Mouse (Mus musculus) erythroid progenitor cell, adult 5-6 weeks (primary cell): ENCODE data around the gene Grid2. TPM values are rescaled to one million over a fixed set of nuclear protein-coding genes. Genes with fewer than 3 reads are reported as not detected.

Source experiments
- ATAC-seq: replicated peaks from 2 replicates; pipeline ENCODE4 v1.8.0; 2016; ENCODE audit warnings: moderate number of reproducible peaks, mild to moderate bottlenecking, moderate TSS enrichment, inconsistent platforms; ENCODE audit not compliant: poor library complexity, low FRiP score, severe bottlenecking
- total RNA-seq, 2 experiments: library from RNA; stranded (forward) in 1 of 2; stranded (reverse) in 1 of 2; fragments of 150-400 nt in 1 of 2; fragments of 186-747, 209-891 nt in 1 of 2; gene quantifications; 2 replicates each; pipeline versions ENCODE4 v1.2.3 to v1.2.4; 2015 to 2017; ENCODE audit warnings: low replicate concordance in 2 of 2

The Grid2 gene
- total RNA-seq (2015; ENCODE audit: low replicate concordance): not detected in 2 replicates
- total RNA-seq (2017; ENCODE audit: low replicate concordance): not detected in 2 replicates

GRCm38 (mm10) chr6:63255826-63256555, at the start of gene Grid2:
Gene Grid2 (plus strand): TSS chr6:63255876.
- ATAC-seq: no peak

- ATAC-seq: no peak
Measured at GRCm38 (mm10) chr6:63250738-63251137, 4.9 kb upstream of the Grid2 start.

- no peak for ATAC-seq
Measured at GRCm38 (mm10) chr6:63256556-63257405, 1.1 kb downstream of the Grid2 start.

- ATAC-seq: no peak
Measured at GRCm38 (mm10) chr6:63257406-63257845, 1.8 kb downstream of the Grid2 start.

GRCm38 (mm10) chr6:63257876-63258275, 2.2 kb downstream of the Grid2 start:
- no peak for ATAC-seq

- ATAC-seq: no peak
Measured at GRCm38 (mm10) chr6:63259764-63260163, 4.1 kb downstream of the Grid2 start.

- ATAC-seq: no peak
Measured at GRCm38 (mm10) chr6:63284419-63284818, 28.7 kb downstream of the Grid2 start.

GRCm38 (mm10) chr6:63342438-63343004, 86.8 kb downstream of the Grid2 start:
- no peak for ATAC-seq

GRCm38 (mm10) chr6:63347015-63347414, 91.3 kb downstream of the Grid2 start:
- no peak for ATAC-seq

- no peak for ATAC-seq
Measured at GRCm38 (mm10) chr6:63381061-63381611, 125.5 kb downstream of the Grid2 start.

- ATAC-seq: no peak
Measured at GRCm38 (mm10) chr6:63401698-63402097, 146.0 kb downstream of the Grid2 start.

GRCm38 (mm10) chr6:63417534-63417933, 161.9 kb downstream of the Grid2 start:
- no peak for ATAC-seq

GRCm38 (mm10) chr6:63432751-63433150, 177.1 kb downstream of the Grid2 start:
- ATAC-seq: no peak

GRCm38 (mm10) chr6:63448175-63448574, 192.5 kb downstream of the Grid2 start:
- no peak for ATAC-seq

- ATAC-seq: no peak
Measured at GRCm38 (mm10) chr6:63482141-63482540, 226.5 kb downstream of the Grid2 start.

- no peak for ATAC-seq
Measured at GRCm38 (mm10) chr6:63515016-63515415, 259.3 kb downstream of the Grid2 start.

GRCm38 (mm10) chr6:63515957-63516356, 260.3 kb downstream of the Grid2 start:
- no peak for ATAC-seq

- ATAC-seq: no peak
Measured at GRCm38 (mm10) chr6:63531751-63532150, 276.1 kb downstream of the Grid2 start.

GRCm38 (mm10) chr6:63532901-63533300, 277.2 kb downstream of the Grid2 start:
- no peak for ATAC-seq

GRCm38 (mm10) chr6:63547741-63548140, 292.1 kb downstream of the Grid2 start:
- ATAC-seq: no peak
